9 mouse cellular contexts compared by ENCODE assay signal in the genomic region with DNA sequence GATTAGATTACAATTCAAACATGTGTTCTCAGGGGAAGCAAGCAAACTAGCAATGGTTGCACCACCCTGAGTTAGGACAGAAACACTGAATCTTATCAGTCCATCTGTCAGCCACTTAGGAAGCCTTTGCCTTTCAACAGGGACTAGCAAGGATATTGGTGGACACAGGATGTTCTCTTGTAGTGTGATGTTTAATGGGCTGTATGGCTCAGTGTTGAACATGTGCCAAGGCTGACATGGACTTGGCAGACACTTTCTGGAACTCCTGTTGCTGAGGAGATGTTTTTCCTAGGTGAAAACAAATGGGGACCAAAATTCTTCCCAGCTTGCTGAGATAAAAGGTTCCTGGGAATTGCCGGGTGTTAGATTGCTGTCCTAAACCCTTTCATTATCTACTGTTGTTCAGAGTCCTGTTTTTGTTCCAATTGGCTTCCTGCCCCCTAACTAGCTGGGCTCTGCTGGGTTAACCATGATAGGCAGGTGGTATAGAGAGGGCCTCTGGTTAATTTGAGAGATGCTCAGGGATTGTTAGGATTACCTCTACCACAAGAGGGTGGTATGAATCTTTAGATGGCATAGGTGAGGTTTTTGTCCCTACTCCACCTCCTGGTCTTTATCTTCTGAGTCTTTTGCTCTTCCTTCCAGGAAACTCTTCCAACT.
DNase-seq lines count a peak whose midpoint lies in the region; ATAC-seq and TF ChIP-seq lines count a peak whose summit lies in the region.
"Had no signal": no experiment of that assay in that cellular context is flagged by ENCODE, and none has a peak within 500 bp of the region (broad histone marks: within the 10 kb centered on the region; RNA-seq: fewer than 3 reads in every experiment).

No protein-coding gene starts in this region.

- no peaks in the 10 kb centered on the region for H3K4me1 ChIP-seq in cortical plate, adult 2 months (ENCODE audit: control insufficient read depth, insufficient read depth, low read length)

- peak; percentile 31 to 48 for DNase-seq in layer of hippocampus, adult 2 months (ENCODE audit: low spot score in 2 of 2)
- no peak for DNase-seq in layer of hippocampus, postnatal 25 days (ENCODE audit: extremely low spot score in 1 of 2, low spot score in 1 of 2)
- peak; percentile 22 for DNase-seq in Muller cell, postnatal 12 days (ENCODE audit: inconsistent ontology term)
- DNase-seq in layer of hippocampus, postnatal 10 days (ENCODE audit: low spot score in 2 of 2), result peak; percentile 9 to 21
- no peak for DNase-seq in spleen, postnatal 36 days (ENCODE audit: low spot score in 2 of 2)
- DNase-seq in T-cell, adult 2 months (ENCODE audit: low spot score), result no peak
- DNase-seq: adrenal gland, postnatal 14 days had no signal

- ATAC-seq in erythroid progenitor cell, adult 5-6 weeks (replicated peaks; ENCODE audit: low FRiP score, poor library complexity, severe bottlenecking), result no peak

- no peak overlapping the region for H3K27ac ChIP-seq in layer of hippocampus, adult 2 months
- H3K27ac ChIP-seq in cortical plate, adult 2 months (ENCODE audit: insufficient read depth, low read length), result no peak overlapping the region

- H3K4me3 ChIP-seq in layer of hippocampus, adult 2 months, result no peak overlapping the region
- H3K4me3 ChIP-seq in cortical plate, adult 2 months (ENCODE audit: insufficient read depth, low read length), result no peak overlapping the region

- TF ChIP-seq CTCF in layer of hippocampus, adult 2 months (conservative IDR thresholded peaks at IDR 0.05), result peak; percentile 81
- peak; percentile 39; the same call in 1 of the 2 replicates for TF ChIP-seq CTCF in cortical plate, adult 2 months (IDR thresholded peaks at IDR 0.05; ENCODE audit: extremely low read depth, insufficient read depth, low read length)

- TF ChIP-seq POLR2A in cortical plate, adult 2 months (IDR thresholded peaks at IDR 0.05; ENCODE audit: extremely low read depth, insufficient read depth, low read length), result no peak

Comparison
In these comparisons a context has a peak if more than half of its experiments do, and no peak if none do; other contexts are left out.
1. DNase-seq: peak in layer of hippocampus, adult 2 months (2 of 2), Muller cell, postnatal 12 days (single experiment) and layer of hippocampus, postnatal 10 days (2 of 2); none in layer of hippocampus, postnatal 25 days (0 of 2), spleen, postnatal 36 days (0 of 2) and T-cell, adult 2 months (single experiment).